Mouse (Mus musculus) liver, embryonic 14.5 days (tissue): ENCODE measurements around the gene Ceacam18.

Source experiments
- CTCF ChIP-seq: IDR thresholded peaks from 2 replicates; pipeline ENCODE4 v1.5.1; 2016; ENCODE audit warnings: antibody characterized with exemption, low read depth, control low read depth
- EP300 ChIP-seq: IDR thresholded peaks from 2 replicates; pipeline ENCODE4 v1.6.1; 2016; ENCODE audit warnings: antibody characterized with exemption, low read depth

GRCm38 (mm10) chr7:43606896-43607742 lies 27.4 kb upstream of the Ceacam18 start, which contains the start of gene Zfp819:
- TF ChIP-seq CTCF (no peak), EP300 (no peak)
